Mouse (Mus musculus) layer of hippocampus, adult 2 months (tissue): ENCODE measurements at regions not wholly inside any gene's neighbourhood (a gene's known extent, or its start where the extent isn't known, plus 50 kb on each side); places are given as distances from the start of the nearest gene placed in this dataset.
A peak's percentile ranks its signal among the peaks of the same experiment; 100 is the strongest.

Source experiments
- DNase-seq, 2 experiments: peaks; one replicate each; pipeline ENCODE4 v3.0.0; 2022; ENCODE audit warnings: low spot score in 2 of 2
- H3K27ac ChIP-seq: fragments of 200-600 bp; 2 replicates; pipeline ENCODE4 v1.8.1; 2022
- H3K4me3 ChIP-seq: fragments of 200-600 bp; 2 replicates; pipeline ENCODE4 v1.8.1; 2022; ENCODE audit warnings: mild to moderate bottlenecking
- CTCF ChIP-seq: fragments of 200-600 bp; conservative IDR thresholded peaks from 2 replicates; pipeline ENCODE4 v1.8.1; 2022; ENCODE audit warnings: antibody characterized with exemption, mild to moderate bottlenecking, moderate library complexity

GRCm38 (mm10) chr6:16064691-16065090, 344.2 kb downstream of the Mdfic start:
- Histone ChIP-seq H3K27ac (no peak overlapping the region), H3K4me3 (no peak overlapping the region)
- TF ChIP-seq CTCF: no peak
- DNase-seq: no peak

- Histone ChIP-seq H3K4me3 (no peak overlapping the region), H3K27ac (no peak overlapping the region)
- DNase-seq: no peak
- TF ChIP-seq CTCF: no peak
These were observed 344.7 kb downstream of the Mdfic start for GRCm38 (mm10) chr6:16065121-16065520.

- Histone ChIP-seq H3K27ac (peak overlapping the region; percentile 32; the same call in 1 of the 2 replicates), H3K4me3 (no peak overlapping the region)
- peak; percentile 9 to 19 for DNase-seq
- no peak for TF ChIP-seq CTCF
These were observed 355.8 kb downstream of the Mdfic start for GRCm38 (mm10) chr6:16076266-16076665.

DNA sequence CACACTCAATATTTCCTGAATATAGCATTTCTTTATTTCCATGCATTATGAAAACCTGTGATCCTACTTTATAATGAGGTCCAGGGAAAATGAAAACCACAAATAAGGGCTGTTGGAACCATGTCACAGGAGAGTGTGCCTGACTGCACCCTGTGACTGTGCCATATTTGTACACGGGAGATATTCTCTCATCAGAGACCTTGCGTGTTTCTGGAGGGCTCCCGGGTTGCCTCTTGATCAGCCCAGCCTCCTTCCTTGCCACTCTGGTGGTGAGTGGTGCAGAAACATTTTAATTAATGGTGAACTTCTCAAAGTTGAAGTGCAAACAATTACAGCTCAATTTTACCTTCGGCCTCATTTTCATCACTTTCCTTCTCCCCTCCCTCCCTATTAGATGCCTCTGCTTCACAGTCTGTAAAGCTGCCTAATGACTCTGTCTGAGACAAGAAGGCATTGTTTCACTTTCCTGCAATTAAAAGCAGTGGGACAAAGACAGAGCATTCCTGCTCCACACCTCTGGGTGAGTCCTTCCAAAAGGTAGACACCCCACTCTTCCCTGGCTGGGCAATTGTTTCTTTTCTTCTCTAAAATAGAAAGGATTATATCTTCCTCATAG, 356.8 kb downstream of the Mdfic start:
- no peak for DNase-seq
- Histone ChIP-seq H3K4me3 (no peak overlapping the region), H3K27ac (peak overlapping the region; percentile 57; the same call in 1 of the 2 replicates)
- TF ChIP-seq CTCF: no peak

GRCm38 (mm10) chr6:16077917-16078316, 357.5 kb downstream of the Mdfic start:
- TF ChIP-seq CTCF: no peak
- no peak for DNase-seq
- H3K27ac ChIP-seq: peak overlapping the region; percentile 57; the same call in 1 of the 2 replicates
- no peak overlapping the region for H3K4me3 ChIP-seq

- TF ChIP-seq CTCF: no peak
- DNase-seq: no peak
- no peak overlapping the region for H3K27ac ChIP-seq
- no peak overlapping the region for H3K4me3 ChIP-seq
These were observed 366.6 kb downstream of the Mdfic start for GRCm38 (mm10) chr6:16086952-16087537.

GRCm38 (mm10) chr6:16098761-16099160, 378.3 kb downstream of the Mdfic start:
- no peak overlapping the region for H3K4me3 ChIP-seq
- DNase-seq: no peak
- no peak for TF ChIP-seq CTCF
- no peak overlapping the region for H3K27ac ChIP-seq

GRCm38 (mm10) chr6:16141009-16141408, 420.5 kb downstream of the Mdfic start:
- H3K27ac ChIP-seq: no peak overlapping the region
- no peak overlapping the region for H3K4me3 ChIP-seq
- DNase-seq: no peak
- no peak for TF ChIP-seq CTCF

GRCm38 (mm10) chr6:16144538-16144937, 424.1 kb downstream of the Mdfic start:
- DNase-seq: no peak
- TF ChIP-seq CTCF: no peak
- no peak overlapping the region for H3K27ac ChIP-seq
- H3K4me3 ChIP-seq: no peak overlapping the region

GRCm38 (mm10) chr6:16150535-16150934, 430.1 kb downstream of the Mdfic start:
- TF ChIP-seq CTCF: peak; percentile 70
- H3K4me3 ChIP-seq: no peak overlapping the region
- no peak for DNase-seq
- no peak overlapping the region for H3K27ac ChIP-seq

- peak; percentile 74 for TF ChIP-seq CTCF
- Histone ChIP-seq H3K4me3 (no peak overlapping the region), H3K27ac (no peak overlapping the region)
- no peak for DNase-seq
These were observed 431.0 kb downstream of the Mdfic start for GRCm38 (mm10) chr6:16151478-16151877.

GRCm38 (mm10) chr6:16152691-16153090, 432.2 kb downstream of the Mdfic start:
- Histone ChIP-seq H3K27ac (no peak overlapping the region), H3K4me3 (no peak overlapping the region)
- no peak for TF ChIP-seq CTCF
- DNase-seq: no peak

DNA sequence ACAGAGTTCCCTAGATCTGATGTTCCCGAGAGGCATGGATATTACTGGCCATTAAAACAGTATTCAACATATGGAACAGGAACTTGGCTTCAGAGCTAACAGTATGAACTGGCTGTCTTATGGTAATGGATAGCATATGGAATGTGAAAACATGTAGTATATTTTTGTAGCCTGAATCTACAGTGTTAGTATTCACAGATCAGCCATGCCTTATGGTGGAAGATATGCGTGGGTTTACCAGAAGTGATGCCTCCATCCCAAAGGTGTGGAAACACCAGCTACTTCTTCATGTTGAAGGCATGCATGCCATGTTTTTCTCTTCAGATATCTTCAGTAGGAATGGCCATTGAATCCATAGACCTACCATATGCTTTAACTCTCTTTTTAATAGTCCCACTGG, 444.6 kb downstream of the Mdfic start:
- Histone ChIP-seq H3K4me3 (no peak overlapping the region), H3K27ac (no peak overlapping the region)
- TF ChIP-seq CTCF: no peak
- DNase-seq: no peak

DNA sequence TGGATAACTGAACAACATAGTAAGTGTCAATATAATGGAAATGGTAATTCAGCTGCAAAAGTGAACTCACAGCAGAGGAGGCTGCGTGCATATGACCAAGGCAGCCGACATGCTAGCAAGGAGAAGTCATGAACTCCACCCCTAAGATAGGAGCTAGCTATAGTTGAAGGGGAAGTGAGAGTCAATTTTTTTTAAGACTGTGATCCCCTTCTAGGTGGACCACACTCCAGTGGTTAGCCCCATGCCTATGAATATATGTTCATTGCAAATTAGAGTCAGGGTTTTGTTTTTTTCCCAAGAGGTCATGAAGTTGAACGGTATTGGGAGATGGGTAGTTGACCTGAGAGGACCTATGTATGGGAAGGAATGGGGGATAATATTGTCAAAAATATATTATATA, 451.4 kb downstream of the Mdfic start:
- Histone ChIP-seq H3K27ac (no peak overlapping the region), H3K4me3 (no peak overlapping the region)
- DNase-seq: no peak
- no peak for TF ChIP-seq CTCF
